Mouse (Mus musculus): Measurements from ENCODE around the gene D030056L22Rik.

Gene D030056L22Rik

GRCm38 (mm10) chr19:18712866-18713300 lies at the start of gene D030056L22Rik:
TSS of gene D030056L22Rik (plus strand) at chr19:18713193.
- DNase-seq = peak; percentile 98 to 99

- no peak for DNase-seq
Observed at GRCm38 (mm10) chr19:18663904-18664303, 49.1 kb upstream of the D030056L22Rik start.

- no peak for DNase-seq
Observed at GRCm38 (mm10) chr19:18666966-18667365, 46.0 kb upstream of the D030056L22Rik start.

- no peak for DNase-seq
Observed at GRCm38 (mm10) chr19:18669551-18669950, 43.4 kb upstream of the D030056L22Rik start.

GRCm38 (mm10) chr19:18670608-18671007 lies 42.4 kb upstream of the D030056L22Rik start, which contains the start of gene Carnmt1:
TSS of gene Carnmt1 (plus strand) at chr19:18670764.
- peak; percentile 98 to 99 for DNase-seq

DNA sequence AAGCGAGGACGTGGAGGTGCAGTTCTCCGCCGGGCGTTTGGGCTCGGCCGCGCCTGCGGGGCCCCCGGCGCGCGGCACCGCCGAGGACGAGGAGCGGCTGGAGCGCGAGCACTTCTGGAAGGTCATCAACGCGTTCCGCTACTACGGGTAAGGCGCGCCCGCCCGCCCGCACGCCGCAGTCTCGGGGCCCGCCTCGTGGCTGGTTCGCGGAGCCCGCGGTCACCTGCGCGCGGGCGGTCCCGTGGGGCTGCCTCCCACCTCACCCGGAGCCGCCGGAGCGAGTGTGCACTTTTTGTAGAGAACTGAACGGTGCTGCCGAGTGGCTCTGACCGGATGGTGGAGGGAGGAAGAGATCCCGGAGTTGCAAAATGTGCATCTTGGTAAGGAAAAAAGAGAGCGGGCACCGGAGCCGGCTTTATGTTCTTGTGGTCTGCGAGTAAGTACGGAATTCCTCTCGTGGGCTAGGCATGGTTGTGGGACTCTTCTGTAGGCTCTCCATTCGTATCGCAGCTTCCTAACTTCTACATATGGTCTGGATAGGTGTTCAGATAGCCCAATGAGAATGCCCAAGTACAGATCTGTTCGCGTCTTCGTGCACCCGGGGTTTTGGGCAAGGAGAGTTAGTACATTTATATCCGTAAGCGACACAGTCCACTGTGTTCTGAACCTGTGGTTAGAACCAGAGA lies 41.8 kb upstream of the D030056L22Rik start:
- peak; percentile 71 to 72 for DNase-seq

- DNase-seq = no peak
Observed at GRCm38 (mm10) chr19:18672498-18672897, 40.5 kb upstream of the D030056L22Rik start.

DNA sequence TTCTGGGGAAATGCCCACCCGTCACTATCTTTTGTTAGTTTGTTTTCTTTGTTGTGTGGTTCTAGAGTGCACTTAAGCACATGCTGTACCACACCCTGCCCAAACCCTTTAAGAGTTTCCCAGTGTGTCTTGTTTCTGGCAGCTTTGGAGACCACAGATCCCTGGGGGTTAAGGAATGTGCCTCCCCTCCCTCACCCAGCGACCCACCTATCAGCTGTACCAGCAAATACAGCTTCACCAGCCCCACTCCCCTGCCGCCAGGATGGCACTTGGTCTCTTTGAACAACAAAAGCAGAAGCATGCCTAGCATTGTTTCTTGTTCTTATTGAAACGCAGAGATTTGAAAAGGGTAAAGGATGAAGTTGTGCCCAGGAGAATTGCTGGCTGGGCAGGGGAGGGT lies 39.9 kb upstream of the D030056L22Rik start:
- DNase-seq = no peak

GRCm38 (mm10) chr19:18682142-18682541 lies 30.9 kb upstream of the D030056L22Rik start:
- DNase-seq = no peak

GRCm38 (mm10) chr19:18687556-18687955 lies 25.4 kb upstream of the D030056L22Rik start:
- peak; percentile 32 to 67 for DNase-seq

DNA sequence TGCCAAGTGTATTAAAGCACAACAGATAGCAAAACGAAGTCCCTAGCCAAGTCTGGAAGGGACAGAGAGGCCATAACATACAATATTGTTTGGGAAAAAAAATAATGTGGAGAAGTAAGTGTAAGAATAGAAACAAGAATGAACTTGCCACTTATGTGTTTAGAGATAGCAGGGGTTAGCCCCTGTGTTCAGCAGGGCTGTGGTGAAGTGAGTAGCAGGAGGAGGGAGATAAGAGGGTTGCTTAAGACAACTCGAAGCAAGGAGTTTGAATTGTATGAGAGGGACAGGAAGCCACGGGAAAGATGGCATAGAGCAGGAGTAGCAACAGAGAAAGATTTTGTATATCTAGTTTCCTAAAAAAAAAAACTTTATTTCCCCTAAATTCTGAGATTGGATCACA lies 20.8 kb upstream of the D030056L22Rik start:
- DNase-seq = no peak

DNA sequence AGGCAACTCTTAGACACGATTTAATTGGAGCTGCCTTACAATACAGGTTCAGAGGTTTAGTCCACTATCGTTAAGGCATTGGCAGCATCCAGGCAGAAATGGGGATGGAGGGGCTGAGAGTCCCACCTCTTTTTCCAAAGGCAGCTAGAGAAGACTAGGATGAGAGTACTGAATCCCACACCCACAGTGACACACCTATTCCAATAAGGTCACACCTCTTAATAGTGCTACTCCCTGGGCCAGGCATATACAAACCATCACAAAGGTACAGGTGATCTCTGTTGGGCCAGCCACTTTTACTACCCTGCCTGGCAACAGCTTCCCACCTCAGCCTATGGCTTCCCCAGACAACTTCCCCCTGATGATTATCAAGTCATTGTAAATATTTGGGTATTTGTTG lies 20.2 kb upstream of the D030056L22Rik start:
- no peak for DNase-seq

- no peak for DNase-seq
Observed at GRCm38 (mm10) chr19:18695116-18695515, 17.9 kb upstream of the D030056L22Rik start.

DNA sequence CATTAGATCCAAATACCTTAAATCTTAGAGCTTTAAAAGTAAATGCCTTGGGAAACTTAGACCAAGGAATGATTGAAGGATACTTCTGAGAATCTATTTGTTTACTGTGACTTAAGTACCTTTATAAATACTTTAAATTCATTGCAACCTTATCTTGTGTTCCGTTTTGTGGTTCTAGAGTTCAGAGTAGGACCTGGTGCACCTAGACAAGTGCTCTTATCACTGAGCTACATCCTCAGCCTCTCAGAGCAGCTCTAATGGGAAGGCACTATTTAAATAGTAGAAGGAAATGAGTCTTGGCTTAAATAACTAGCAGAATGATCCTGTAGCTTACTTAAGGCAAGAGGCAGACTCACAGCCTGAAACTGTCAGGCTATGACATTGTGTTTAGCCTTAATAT lies 17.4 kb upstream of the D030056L22Rik start:
- no peak for DNase-seq

DNA sequence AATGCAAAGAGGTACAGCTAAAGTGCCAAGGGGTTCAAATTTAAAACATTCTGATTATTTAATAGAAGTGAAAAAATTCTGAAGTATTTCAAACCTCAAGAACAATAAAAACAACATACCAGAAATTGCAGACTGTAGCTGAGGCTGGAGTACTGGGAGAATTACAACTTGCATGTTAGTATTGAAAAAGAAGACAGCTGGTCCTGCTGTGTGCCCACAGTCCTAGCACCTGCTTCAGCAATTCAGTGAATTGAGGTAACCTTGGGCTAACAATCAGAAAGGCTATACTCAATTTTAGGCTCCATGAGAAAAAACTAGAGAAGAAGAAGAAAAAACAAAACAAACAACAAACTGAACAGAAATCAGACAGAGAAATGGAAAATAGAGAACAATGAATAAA lies 4.9 kb upstream of the D030056L22Rik start:
- peak; percentile 36 to 67 for DNase-seq

- DNase-seq = no peak
Observed at GRCm38 (mm10) chr19:18710903-18711302, 2.1 kb upstream of the D030056L22Rik start.

DNA sequence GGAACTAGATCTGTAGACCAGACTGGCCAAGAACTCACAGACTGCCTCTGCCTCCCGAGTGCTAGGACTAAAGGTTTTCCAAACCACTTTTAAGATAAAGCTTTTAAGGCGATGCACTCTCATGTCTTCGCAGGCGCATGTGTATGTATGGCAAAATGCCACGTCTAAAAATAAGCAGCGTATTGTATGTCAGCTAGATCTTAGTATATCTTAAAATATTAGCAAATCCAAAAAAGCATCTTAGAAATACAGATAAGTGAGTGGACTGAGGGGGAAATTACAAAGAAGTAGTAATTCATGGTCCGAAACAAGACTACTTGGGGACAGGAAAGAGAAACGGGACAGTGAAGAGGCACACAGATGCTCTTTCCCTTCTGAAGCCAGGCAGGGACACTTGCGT lies 1.4 kb upstream of the D030056L22Rik start:
- DNase-seq = no peak

- DNase-seq = no peak
Observed at GRCm38 (mm10) chr19:18712153-18712865, 684 bp upstream of the D030056L22Rik start.

DNA sequence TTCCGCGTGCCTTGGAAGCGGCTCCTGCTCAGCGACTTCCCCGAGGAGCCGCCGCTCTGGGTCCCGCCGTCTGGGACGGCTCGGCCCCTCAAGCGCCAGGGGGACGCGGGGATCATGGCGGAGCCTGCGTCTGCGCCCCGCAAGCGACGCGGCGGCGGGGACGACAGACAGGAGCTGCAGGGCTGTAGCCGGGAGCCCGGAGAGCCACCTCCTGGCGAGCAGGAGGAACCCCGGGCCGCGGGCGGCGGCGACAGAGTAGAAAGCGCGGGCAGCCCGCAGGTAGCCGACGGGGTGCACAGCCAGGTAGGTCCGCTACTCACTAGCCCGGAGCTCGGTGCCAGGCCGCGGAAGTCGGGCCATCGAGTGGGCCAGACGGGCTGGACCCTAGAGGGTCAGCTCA lies 364 bp downstream of the D030056L22Rik start:
- peak in 1 of 2 experiments; percentile 67 for DNase-seq

GRCm38 (mm10) chr19:18716374-18716773 lies 3.4 kb downstream of the D030056L22Rik start:
- peak; percentile 59 to 84 for DNase-seq

GRCm38 (mm10) chr19:18720337-18720736 lies 7.3 kb downstream of the D030056L22Rik start:
- no peak for DNase-seq

- DNase-seq = no peak
Observed at GRCm38 (mm10) chr19:18725186-18725585, 12.2 kb downstream of the D030056L22Rik start.

GRCm38 (mm10) chr19:18730255-18730654 lies 17.3 kb downstream of the D030056L22Rik start:
- no peak for DNase-seq

- DNase-seq = no peak
Observed at GRCm38 (mm10) chr19:18731077-18731476, 18.1 kb downstream of the D030056L22Rik start.
